Mouse (Mus musculus) stomach, postnatal 0 days (tissue): Measurements from ENCODE around the gene 4430402I18Rik.

ENCODE experiments used
- CTCF ChIP-seq: IDR thresholded peaks from 2 replicates; pipeline ENCODE4 v1.5.1; 2016; ENCODE audit warnings: antibody characterized with exemption, low read depth, mild to moderate bottlenecking, moderate library complexity
- EP300 ChIP-seq: optimal IDR thresholded peaks from 2 replicates; pipeline ENCODE3; 2016; ENCODE audit warnings: antibody characterized with exemption

DNA sequence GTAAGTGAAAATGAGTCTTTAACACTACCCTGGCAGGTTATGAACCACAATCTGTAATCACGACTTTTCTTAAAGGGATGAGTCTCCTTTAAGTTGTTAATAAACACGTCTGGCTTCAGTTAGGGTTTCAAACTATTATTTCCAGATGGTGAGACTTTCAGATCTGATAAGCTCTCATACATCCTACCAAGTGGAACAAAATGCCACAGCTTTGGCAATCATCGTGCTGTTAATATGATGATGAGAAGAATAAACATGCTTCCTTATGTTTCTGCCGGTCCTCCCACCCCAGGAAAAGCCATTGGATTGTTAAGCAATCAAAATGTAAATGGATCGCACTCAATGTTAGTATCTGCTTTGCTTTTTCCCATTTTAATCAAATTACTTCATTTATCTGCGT is 102.6 kb downstream of the 4430402I18Rik start:
- TF ChIP-seq CTCF, result no peak
- TF ChIP-seq EP300, result no peak
